Comparison of ENCODE assay signal across 32 mouse cellular contexts in genomic region chr15:27941441-27941840, GRCm38 (mm10).
DNase-seq lines count a peak whose midpoint lies in the region; ATAC-seq and TF ChIP-seq lines count a peak whose summit lies in the region.
"Had no signal": no experiment of that assay in that cellular context is flagged by ENCODE, and none has a peak within 500 bp of the region (broad histone marks: within the 10 kb centered on the region; RNA-seq: fewer than 3 reads in every experiment).

No protein-coding gene starts in this region.

- no peaks in the 10 kb centered on the region for H3K9me3 ChIP-seq in heart, embryonic 14.5 days (ENCODE audit: control insufficient read depth, low read length)
- H3K9me3 ChIP-seq in heart, embryonic 11.5 days (replicated peaks; ENCODE audit: control insufficient read depth, low read length), result no peaks in the 10 kb centered on the region
- H3K9me3 ChIP-seq: embryonic facial prominence, embryonic 10.5 days; embryonic facial prominence, embryonic 15.5 days; forebrain, embryonic 12.5 days; liver, embryonic 12.5 days; megakaryocyte, embryonic 14.5 days; midbrain, embryonic 12.5 days; neural tube, embryonic 15.5 days had no signal

- no peak overlapping the region for H3K4me3 ChIP-seq in gastrocnemius, adult 2 months
- no peak overlapping the region for H3K4me3 ChIP-seq in heart, embryonic 14.5 days (ENCODE audit: control insufficient read depth in 1 of 2, insufficient read depth in 1 of 2, low read depth in 1 of 2, low read length in 2 of 2)
- no peak overlapping the region for H3K4me3 ChIP-seq in heart, embryonic 11.5 days (ENCODE audit: low read depth, low read length)
- no peak overlapping the region for H3K4me3 ChIP-seq in layer of hippocampus, adult 2 months
- H3K4me3 ChIP-seq in macrophage (ENCODE audit: inconsistent target), result no peak overlapping the region
- H3K4me3 ChIP-seq: embryonic facial prominence, embryonic 10.5 days; embryonic facial prominence, embryonic 15.5 days; forebrain, embryonic 12.5 days; liver, embryonic 12.5 days; megakaryocyte, embryonic 14.5 days; midbrain, embryonic 12.5 days; neural tube, embryonic 15.5 days had no signal

- peaks cover 96% of the 10 kb centered on the region for H3K79me2 ChIP-seq in macrophage (ENCODE audit: inconsistent target)

- WGBS in heart, embryonic 14.5 days, result 59% methylated on average over 8 of the region's 8 CpGs
- 72% methylated on average over 8 of the region's 8 CpGs for WGBS in heart, embryonic 11.5 days (ENCODE audit: insufficient replicate concordance)
- WGBS in macrophage (ENCODE audit: missing documents), result 90% methylated on average over 8 of the region's 8 CpGs

- TF ChIP-seq CTCF in gastrocnemius, adult 2 months (IDR thresholded peaks at IDR 0.05), result no peak
- no peak for TF ChIP-seq CTCF in layer of hippocampus, adult 2 months (conservative IDR thresholded peaks at IDR 0.05)

- peaks cover 63 to 83% of the 10 kb centered on the region in 2 experiments for H3K4me1 ChIP-seq in heart, embryonic 14.5 days (ENCODE audit: control insufficient read depth in 2 of 2, insufficient read depth in 2 of 2, low read length in 2 of 2)
- peaks cover 56% of the 10 kb centered on the region for H3K4me1 ChIP-seq in heart, embryonic 11.5 days (ENCODE audit: control insufficient read depth, insufficient read depth, low read length)

- no peak for ATAC-seq in heart, embryonic 14.5 days (ENCODE audit: insufficient number of reproducible peaks, insufficient read depth, low FRiP score, low read depth)
- ATAC-seq in heart, embryonic 11.5 days (replicated peaks; ENCODE audit: insufficient number of reproducible peaks, low FRiP score, low TSS enrichment), result no peak
- ATAC-seq: forebrain, postnatal 0 days; inflammation-experienced regulatory T-cells, adult 6 months; liver, embryonic 12.5 days; liver, postnatal 0 days; Patski had no signal

- no peaks in the 10 kb centered on the region for H3K36me3 ChIP-seq in heart, embryonic 14.5 days (ENCODE audit: control insufficient read depth, insufficient read depth, low read length)
- H3K36me3 ChIP-seq in heart, embryonic 11.5 days (ENCODE audit: control insufficient read depth, insufficient read depth, low read length), result no peaks in the 10 kb centered on the region
- no peaks in the 10 kb centered on the region for H3K36me3 ChIP-seq in macrophage (ENCODE audit: inconsistent target)
- H3K36me3 ChIP-seq: embryonic facial prominence, embryonic 10.5 days; embryonic facial prominence, embryonic 15.5 days; forebrain, embryonic 12.5 days; G1E; liver, embryonic 12.5 days; midbrain, embryonic 12.5 days; neural tube, embryonic 15.5 days had no signal

- H3K9ac ChIP-seq in heart, embryonic 14.5 days (ENCODE audit: low read length), result peak overlapping the region; percentile 13; the same call in 1 of the 2 replicates
- H3K9ac ChIP-seq in heart, embryonic 11.5 days (ENCODE audit: low read depth, low read length), result no peak overlapping the region
- H3K9ac ChIP-seq: embryonic facial prominence, embryonic 15.5 days; forebrain, embryonic 12.5 days; forebrain, postnatal 0 days; hindbrain, embryonic 14.5 days; liver, embryonic 12.5 days; liver, postnatal 0 days; midbrain, embryonic 12.5 days; neural tube, embryonic 15.5 days had no signal

- H3K27me3 ChIP-seq in heart, embryonic 14.5 days (ENCODE audit: control insufficient read depth, insufficient read depth, low read length), result no peaks in the 10 kb centered on the region
- no peaks in the 10 kb centered on the region for H3K27me3 ChIP-seq in heart, embryonic 11.5 days (ENCODE audit: control insufficient read depth, insufficient read depth, low read length)
- H3K27me3 ChIP-seq: embryonic facial prominence, embryonic 15.5 days; forebrain, embryonic 12.5 days; liver, embryonic 12.5 days; neural tube, embryonic 15.5 days; Patski had no signal

- H3K27ac ChIP-seq in gastrocnemius, adult 2 months, result peak overlapping the region; percentile 75
- peak overlapping the region in 1 of 2 experiments; percentile 74; a peak in 1 of 4 replicates for H3K27ac ChIP-seq in heart, embryonic 14.5 days (replicated peaks in 1 of 2; ENCODE audit: control insufficient read depth in 1 of 2, insufficient read depth in 1 of 2, low read depth in 2 of 2, low read length in 2 of 2)
- H3K27ac ChIP-seq in heart, embryonic 11.5 days (ENCODE audit: low read depth, low read length), result no peak overlapping the region
- peak overlapping the region; percentile 62; the same call in 1 of the 2 replicates for H3K27ac ChIP-seq in layer of hippocampus, adult 2 months
- peak overlapping the region; percentile 89 for H3K27ac ChIP-seq in macrophage
- H3K27ac ChIP-seq: embryonic facial prominence, embryonic 10.5 days; embryonic facial prominence, embryonic 15.5 days; forebrain, embryonic 12.5 days; liver, embryonic 12.5 days; midbrain, embryonic 12.5 days; neural tube, embryonic 15.5 days had no signal

- intact Hi-C loops in gastrocnemius, adult 2 months (cut with DNase I), result no loop called here

- no peak for DNase-seq in gastrocnemius, adult 2 months
- no peak for DNase-seq in gastrocnemius, adult 8-10 months (ENCODE audit: low spot score in 2 of 2)
- DNase-seq in layer of hippocampus, adult 2 months (ENCODE audit: low spot score in 2 of 2), result no peak
- no peak for DNase-seq in layer of hippocampus, postnatal 10 days (ENCODE audit: low spot score in 2 of 2)
- no peak for DNase-seq in adrenal gland, postnatal 14 days
- DNase-seq: cerebellum, adult 8-10 months; forebrain, postnatal 0 days; gastrocnemius, postnatal 25 days; heart, postnatal 14 days; kidney, adult 11 months; kidney, postnatal 14 days; left cerebral cortex, postnatal 4 days; liver, postnatal 0 days; lung, postnatal 36 days; retina, postnatal 1 day; right cerebral cortex, postnatal 25 days; spleen, adult 18-20 months; thymus, postnatal 14 days had no signal

- no peak overlapping the region for H3K4me2 ChIP-seq in heart, embryonic 14.5 days (ENCODE audit: low read length)
- no peak overlapping the region for H3K4me2 ChIP-seq in heart, embryonic 11.5 days
- H3K4me2 ChIP-seq: embryonic facial prominence, embryonic 15.5 days; forebrain, embryonic 12.5 days; hindbrain, embryonic 14.5 days; liver, embryonic 12.5 days; midbrain, embryonic 12.5 days; neural tube, embryonic 15.5 days had no signal
